Mouse (Mus musculus) kidney, postnatal 0 days (tissue): Measurements from ENCODE around the gene Mtrf1. TPM values are rescaled to one million over a fixed set of nuclear protein-coding genes. Genes with fewer than 3 reads are reported as not detected.
A peak's percentile ranks its signal among the peaks of the same experiment; 100 is the strongest.

Experiments
- ATAC-seq: fragments of 200-750 bp; cut with Nextera tagmentation; replicated peaks from 2 replicates; pipeline ENCODE4 v1.8.0; 2017; ENCODE audit warnings: low read depth, moderate number of reproducible peaks, moderate TSS enrichment, moderate library complexity; ENCODE audit not compliant: low FRiP score
- DNase-seq: peaks from one replicate; pipeline ENCODE4 v3.0.0-alpha.2; 2016; ENCODE audit warnings: low spot score
- H3K27ac ChIP-seq: fragments of 300-500 bp; sonication (generic); 2 replicates; pipeline ENCODE4 v1.5.1; 2014; ENCODE audit warnings: mild to moderate bottlenecking
- H3K27me3 ChIP-seq: fragments of 300-500 bp; sonication (generic); 2 replicates; pipeline ENCODE4 v1.6.1; 2014; ENCODE audit warnings: low read length, mixed read lengths; ENCODE audit not compliant: insufficient read depth
- H3K36me3 ChIP-seq: fragments of 300-500 bp; sonication (generic); 2 replicates; pipeline ENCODE4 v1.6.1; 2014; ENCODE audit warnings: low read length, mixed read lengths; ENCODE audit not compliant: insufficient read depth
- H3K4me1 ChIP-seq: fragments of 300-500 bp; sonication (generic); replicated peaks from 2 replicates; pipeline ENCODE4 v1.6.1; 2014; ENCODE audit warnings: antibody characterized with exemption, low read length, mixed read lengths; ENCODE audit not compliant: insufficient read depth
- H3K4me2 ChIP-seq: fragments of 300-500 bp; sonication (generic); 2 replicates; pipeline ENCODE4 v1.6.1; 2014; ENCODE audit warnings: mild to moderate bottlenecking, low read length, moderate library complexity, mixed read lengths
- H3K4me3 ChIP-seq: fragments of 300-500 bp; sonication (generic); replicated peaks from 2 replicates; pipeline ENCODE4 v1.5.1; 2014; ENCODE audit warnings: low read depth, low read length
- H3K9ac ChIP-seq: fragments of 300-500 bp; sonication (generic); 2 replicates; pipeline ENCODE4 v1.6.1; 2014; ENCODE audit warnings: low read depth, low read length
- H3K9me3 ChIP-seq: fragments of 300-500 bp; sonication (generic); replicated peaks from 2 replicates; pipeline ENCODE4 v1.6.1; 2016; ENCODE audit warnings: low read length, inconsistent platforms, mixed read lengths
- CTCF ChIP-seq: IDR thresholded peaks from 2 replicates; pipeline ENCODE4 v1.5.1; 2016; ENCODE audit warnings: antibody characterized with exemption, low read depth, mild to moderate bottlenecking, moderate library complexity
- WGBS: fragments of 180-500 bp; shearing (Covaris S2); extraction: QIAGEN DNeasy Blood & Tissue Kit; methylation state at CpG from one replicate; pipeline ENCODE4 v1.1.7; 2014; 5-methylcytosine and 5-hydroxymethylcytosine counted together
- polyA plus RNA-seq: library from polyadenylated mRNA; unstranded; fragments of >200 nt; fragmentation: Nextera tagmentation; extraction: Ambion mirVana; gene quantifications from 2 replicates; pipeline ENCODE4 v1.2.1, GENCODE M21; 2015

Mtrf1 gene
- polyA plus RNA-seq, 1 experiment from 2014 or later = 12.2 TPM

DNA sequence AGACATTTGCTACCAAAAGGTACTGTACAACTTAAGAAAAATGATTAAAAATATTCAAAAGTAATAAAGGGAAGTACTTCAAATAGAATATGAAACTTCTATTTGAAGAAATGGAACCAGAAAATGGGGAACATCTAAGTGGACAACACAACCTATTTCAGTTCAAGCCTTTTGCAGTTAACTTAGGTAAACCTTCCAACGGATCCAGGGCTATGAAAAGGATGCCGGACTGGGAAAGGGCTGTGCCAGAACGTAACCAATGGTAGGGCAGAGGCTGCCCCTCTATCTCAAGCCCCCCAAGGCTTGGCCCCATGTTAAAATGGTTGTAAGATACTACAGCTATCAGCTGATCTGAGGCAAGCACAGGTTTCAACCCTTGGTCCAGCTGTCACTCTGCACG is 63.4 kb downstream of the Mtrf1 start:
- H3K4me2 ChIP-seq = no peak overlapping the region
- no peak for TF ChIP-seq CTCF
- DNase-seq = no peak
- no peaks in the 10 kb centered on the region for H3K9me3 ChIP-seq
- no peak overlapping the region for H3K27ac ChIP-seq
- H3K4me3 ChIP-seq = no peak overlapping the region
- H3K4me1 ChIP-seq = no peaks in the 10 kb centered on the region
- no peak for ATAC-seq
- peaks cover 26% of the 10 kb centered on the region for H3K36me3 ChIP-seq
- WGBS = 92% methylated on average over 4 of the region's 4 CpGs
- H3K27me3 ChIP-seq = no peaks in the 10 kb centered on the region
- H3K9ac ChIP-seq = no peak overlapping the region

DNA sequence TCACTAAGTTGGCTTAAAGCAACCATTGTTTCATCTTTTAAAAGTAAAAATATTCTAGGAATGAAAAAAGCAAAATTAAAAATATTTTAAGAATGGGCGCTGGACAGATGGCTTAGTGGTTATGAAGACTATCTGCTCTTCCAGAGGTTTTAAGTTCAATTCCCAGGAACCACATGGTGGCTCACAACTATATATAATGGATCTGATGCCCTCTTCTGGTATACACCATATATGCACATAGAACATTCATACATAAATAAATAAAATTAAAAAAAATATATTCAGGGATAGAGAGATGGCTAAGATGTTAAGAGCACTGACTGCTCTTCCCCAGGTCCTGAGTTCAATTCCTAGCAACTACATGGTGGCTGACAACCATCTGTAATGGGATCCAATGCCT is 68.1 kb downstream of the Mtrf1 start:
- Histone ChIP-seq H3K27me3 (no peaks in the 10 kb centered on the region), H3K4me2 (no peak overlapping the region), H3K9me3 (no peaks in the 10 kb centered on the region), H3K9ac (no peak overlapping the region), H3K4me1 (no peaks in the 10 kb centered on the region), H3K4me3 (no peak overlapping the region), H3K36me3 (peaks cover 56% of the 10 kb centered on the region), H3K27ac (no peak overlapping the region)
- DNase-seq = no peak
- WGBS = 96% methylated on average over 1 of the region's 1 CpGs
- TF ChIP-seq CTCF = peak; percentile 42
- ATAC-seq = no peak

DNA sequence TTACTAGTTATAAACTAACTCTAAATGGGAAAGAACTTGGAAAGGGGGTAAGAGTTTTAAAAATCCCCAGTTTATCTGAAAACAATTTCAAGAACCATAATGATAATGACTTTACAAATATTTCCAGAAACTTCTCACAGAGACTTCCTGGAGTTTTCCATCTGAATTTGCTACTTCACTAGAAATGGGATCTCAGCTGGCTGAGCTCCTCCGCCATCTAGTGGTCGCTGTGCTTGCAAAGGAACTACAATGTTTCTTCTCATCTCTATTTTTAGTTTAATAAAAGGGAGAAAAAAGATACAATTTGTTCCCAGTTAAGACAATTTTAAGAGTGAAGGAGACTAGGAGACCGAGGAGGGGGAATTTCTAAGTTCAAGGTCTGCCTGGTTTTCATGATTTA is 70.0 kb downstream of the Mtrf1 start:
- H3K36me3 ChIP-seq = peaks cover 58% of the 10 kb centered on the region
- no peaks in the 10 kb centered on the region for H3K27me3 ChIP-seq
- DNase-seq = peak; percentile 87
- no peak overlapping the region for H3K4me2 ChIP-seq
- H3K9me3 ChIP-seq = no peaks in the 10 kb centered on the region
- H3K4me3 ChIP-seq = no peak overlapping the region
- H3K9ac ChIP-seq = no peak overlapping the region
- ATAC-seq = no peak
- no peak overlapping the region for H3K27ac ChIP-seq
- no peaks in the 10 kb centered on the region for H3K4me1 ChIP-seq
- WGBS = 18% methylated on average over 3 of the region's 3 CpGs
- peak; percentile 83 for TF ChIP-seq CTCF

Other genes starting within 250 kb of the Mtrf1 start
- gene Zfp957, start 150.4 kb upstream of the Mtrf1 start, polyA plus RNA-seq = not detected in 2 replicates
- 60.1 and 70.7 TPM in 2 replicates for gene Rgcc, start 96.1 kb upstream of the Mtrf1 start, polyA plus RNA-seq
- 30.7 and 32.5 TPM in 2 replicates for gene Naa16, start 7.0 kb upstream of the Mtrf1 start, polyA plus RNA-seq
- 9.7 and 10.1 TPM in 2 replicates for gene Kbtbd7, start 28.7 kb downstream of the Mtrf1 start, polyA plus RNA-seq
- 2.0 and 2.1 TPM in 2 replicates for gene Kbtbd6, start 54.1 kb downstream of the Mtrf1 start, polyA plus RNA-seq
- gene Elf1, start 83.4 kb downstream of the Mtrf1 start, polyA plus RNA-seq = 18.2 and 18.3 TPM in 2 replicates
- gene Wbp4, start 83.7 kb downstream of the Mtrf1 start, polyA plus RNA-seq = 46.8 and 47.6 TPM in 2 replicates
- gene Sugt1, start 189.9 kb downstream of the Mtrf1 start, polyA plus RNA-seq = 119 and 122 TPM in 2 replicates